Mouse (Mus musculus) stomach, postnatal 0 days (tissue): ENCODE measurements at regions not wholly inside any gene's neighbourhood (a gene's known extent, or its start where the extent isn't known, plus 50 kb on each side); places are given as distances from the start of the nearest gene placed in this dataset.

Experiments
- CTCF ChIP-seq: IDR thresholded peaks from 2 replicates; pipeline ENCODE4 v1.5.1; 2016; ENCODE audit warnings: antibody characterized with exemption, low read depth, mild to moderate bottlenecking, moderate library complexity
- EP300 ChIP-seq: optimal IDR thresholded peaks from 2 replicates; pipeline ENCODE3; 2016; ENCODE audit warnings: antibody characterized with exemption

DNA sequence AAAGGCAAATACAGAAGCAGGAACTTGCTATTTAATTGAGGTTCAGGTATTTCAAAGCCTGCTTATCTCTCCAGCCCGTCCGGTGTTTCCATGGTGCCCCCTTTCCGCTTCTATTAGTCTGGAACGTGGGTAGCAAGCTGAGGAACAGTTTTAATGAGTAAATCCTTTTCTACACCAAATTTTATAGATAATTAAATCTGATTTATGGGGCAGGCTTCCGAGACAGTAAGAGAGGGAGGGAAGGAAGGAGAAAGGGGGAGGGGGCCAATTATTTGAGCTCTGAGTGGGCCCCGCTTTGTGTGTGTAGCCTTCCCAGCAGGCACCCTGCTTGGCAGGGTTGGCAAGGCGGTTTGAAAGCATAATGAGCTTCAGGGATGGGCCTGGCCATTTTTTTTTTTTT lies 165.4 kb upstream of the Ptbp2 start:
- TF ChIP-seq EP300 (no peak), CTCF (no peak)
